Mouse (Mus musculus): ENCODE data around the gene Tnfrsf25.

- TF ChIP-seq POLR2A (IDR thresholded peaks at IDR 0.05; ENCODE audit: insufficient read length, low read depth) (no peak), SRF (IDR thresholded peaks at IDR 0.05; ENCODE audit: control insufficient read depth, insufficient read length, low read depth) (no peak), POLR2AphosphoS2 (IDR thresholded peaks at IDR 0.05; ENCODE audit: insufficient read length, low read depth) (no peak)
These were observed 15.3 kb downstream of the Tnfrsf25 start for GRCm38 (mm10) chr4:152130771-152131653.

Data from myocyte (in vitro differentiated cells).